Mouse (Mus musculus) liver, adult 2 months (tissue): ENCODE measurements at regions not wholly inside any gene's neighbourhood (a gene's known extent, or its start where the extent isn't known, plus 50 kb on each side); places are given as distances from the start of the nearest gene placed in this dataset.

Source experiments
- DNase-seq: peaks from one replicate; pipeline ENCODE4 v3.0.0-alpha.2; 2011; ENCODE audit warnings: low read depth, low spot score; ENCODE audit errors: extremely low read depth
- H3K27ac ChIP-seq: fragments of 200-500 bp; replicated peaks from 2 replicates; pipeline ENCODE4 v1.5.1; 2012; ENCODE audit warnings: low read depth, mild to moderate bottlenecking, control low read depth, inconsistent platforms, low read length; ENCODE audit not compliant: insufficient read depth
- H3K27me3 ChIP-seq: fragments of 200-500 bp; 2 replicates; pipeline ENCODE4 v1.6.1; 2012; ENCODE audit warnings: mild to moderate bottlenecking, moderate library complexity, low read length, inconsistent platforms; ENCODE audit not compliant: control insufficient read depth, insufficient read depth
- H3K36me3 ChIP-seq: fragments of 200-500 bp; 2 replicates; pipeline ENCODE4 v1.6.1; 2012; ENCODE audit warnings: low read length, inconsistent platforms; ENCODE audit not compliant: control insufficient read depth, insufficient read depth
- H3K4me1 ChIP-seq: fragments of 200-500 bp; 2 replicates; pipeline ENCODE4 v1.6.1; 2011; ENCODE audit warnings: low read length; ENCODE audit not compliant: control insufficient read depth, insufficient read depth
- H3K4me3 ChIP-seq: fragments of 200-500 bp; 2 replicates; pipeline ENCODE4 v1.5.1; 2011; ENCODE audit warnings: low read depth, mild to moderate bottlenecking, control low read depth, low read length, moderate library complexity; ENCODE audit not compliant: insufficient read depth
- H3K79me2 ChIP-seq: fragments of 200-500 bp; 2 replicates; pipeline ENCODE4 v1.6.1; 2012; ENCODE audit warnings: inconsistent platforms, mild to moderate bottlenecking, low read length, moderate library complexity; ENCODE audit not compliant: control insufficient read depth, insufficient read depth
- H3K9ac ChIP-seq: fragments of 200-500 bp; 2 replicates; pipeline ENCODE4 v1.6.1; 2012; ENCODE audit warnings: low read depth, mild to moderate bottlenecking, control low read depth, inconsistent platforms, low read length
- CTCF ChIP-seq: fragments of 200-500 bp; IDR thresholded peaks from 2 replicates; pipeline ENCODE4 v1.5.1; 2011; ENCODE audit warnings: low read depth, low read length, control low read depth
- POLR2A ChIP-seq: fragments of 200-500 bp; IDR thresholded peaks from 2 replicates; pipeline ENCODE4 v1.6.1; 2011; ENCODE audit warnings: low read length, control low read depth; ENCODE audit not compliant: insufficient read depth; ENCODE audit errors: extremely low read depth
- WGBS: fragments of 180-500 bp; shearing (Covaris S2); methylation state at CpG from one replicate; pipeline ENCODE4 v1.1.7; 2018; 5-methylcytosine and 5-hydroxymethylcytosine counted together

DNA sequence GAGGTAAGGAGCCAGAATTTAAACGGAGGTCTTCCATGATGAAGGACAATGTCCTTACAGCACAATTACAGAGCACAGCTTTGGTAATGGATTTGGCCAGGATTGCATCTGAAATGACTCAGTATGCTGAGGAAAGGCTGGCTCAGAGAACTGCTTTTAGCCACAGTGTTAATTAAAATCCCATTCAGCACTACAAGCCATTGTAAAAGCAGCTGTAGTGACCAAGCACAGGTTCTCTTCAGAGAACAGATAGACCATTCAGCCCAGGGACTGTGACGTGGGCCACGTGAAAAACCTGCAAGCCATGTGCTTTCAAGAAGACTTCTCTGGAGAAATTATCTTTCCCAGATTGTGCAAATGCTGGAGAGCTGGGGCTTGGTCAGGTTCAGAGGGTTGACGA, 979.7 kb downstream of the Slc22a22 start:
- 74% methylated on average over 4 of the region's 4 CpGs for WGBS
- H3K27me3 ChIP-seq, result no peaks in the 10 kb centered on the region
- TF ChIP-seq POLR2A, result no peak
- TF ChIP-seq CTCF, result no peak
- H3K9ac ChIP-seq, result no peak overlapping the region
- H3K4me1 ChIP-seq, result no peaks in the 10 kb centered on the region
- no peaks in the 10 kb centered on the region for H3K36me3 ChIP-seq
- DNase-seq, result no peak
- no peak overlapping the region for H3K4me3 ChIP-seq
- H3K79me2 ChIP-seq, result no peaks in the 10 kb centered on the region
- no peak overlapping the region for H3K27ac ChIP-seq

DNA sequence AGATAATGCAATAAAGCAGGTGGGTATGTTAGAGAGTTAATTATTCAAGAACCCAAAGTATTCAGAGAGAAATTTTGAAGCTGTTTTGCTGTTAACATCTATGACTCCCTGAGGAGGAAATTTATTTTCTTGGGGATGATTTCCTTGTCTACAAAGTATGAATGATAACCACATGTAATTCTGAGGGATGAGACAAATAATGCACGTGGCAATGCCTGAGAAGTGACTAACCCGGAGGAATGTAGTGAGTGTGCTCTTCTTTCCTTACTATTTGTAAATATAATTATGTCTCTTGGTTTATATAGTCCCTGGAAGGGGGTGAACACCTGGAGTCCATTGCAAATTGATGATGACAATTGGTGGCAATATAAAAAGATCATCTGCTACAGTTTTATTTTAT, 981.1 kb downstream of the Slc22a22 start:
- DNase-seq, result no peak
- no peak for TF ChIP-seq POLR2A
- TF ChIP-seq CTCF, result no peak
- Histone ChIP-seq H3K36me3 (no peaks in the 10 kb centered on the region), H3K27me3 (no peaks in the 10 kb centered on the region), H3K4me1 (no peaks in the 10 kb centered on the region), H3K79me2 (no peaks in the 10 kb centered on the region), H3K9ac (no peak overlapping the region), H3K4me3 (no peak overlapping the region), H3K27ac (no peak overlapping the region)
- WGBS, result 69% methylated on average over 2 of the region's 2 CpGs

DNA sequence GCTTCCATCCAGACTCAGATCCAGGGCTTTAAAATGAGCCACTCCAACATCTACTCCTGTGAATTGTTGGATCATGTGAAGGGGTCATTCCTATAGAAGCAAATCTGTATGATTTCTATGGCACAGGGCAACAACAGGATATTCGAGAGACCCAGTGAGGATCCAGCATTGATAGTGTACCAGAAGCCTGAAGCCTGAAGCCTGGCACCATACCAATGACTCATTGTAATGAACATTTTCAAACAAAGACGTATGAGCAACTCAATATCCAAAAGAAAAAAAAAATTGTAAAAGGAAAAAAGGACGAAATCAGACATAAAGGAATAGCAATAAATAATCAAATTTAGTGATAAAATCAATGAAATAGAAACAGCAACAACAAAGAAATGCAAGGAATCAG, 991.5 kb downstream of the Slc22a22 start:
- Histone ChIP-seq H3K36me3 (no peaks in the 10 kb centered on the region), H3K27ac (no peak overlapping the region), H3K4me3 (no peak overlapping the region), H3K27me3 (no peaks in the 10 kb centered on the region), H3K9ac (no peak overlapping the region), H3K79me2 (no peaks in the 10 kb centered on the region), H3K4me1 (no peaks in the 10 kb centered on the region)
- WGBS, result 65% methylated on average over 3 of the region's 3 CpGs
- no peak for DNase-seq
- TF ChIP-seq CTCF (no peak), POLR2A (no peak)

DNA sequence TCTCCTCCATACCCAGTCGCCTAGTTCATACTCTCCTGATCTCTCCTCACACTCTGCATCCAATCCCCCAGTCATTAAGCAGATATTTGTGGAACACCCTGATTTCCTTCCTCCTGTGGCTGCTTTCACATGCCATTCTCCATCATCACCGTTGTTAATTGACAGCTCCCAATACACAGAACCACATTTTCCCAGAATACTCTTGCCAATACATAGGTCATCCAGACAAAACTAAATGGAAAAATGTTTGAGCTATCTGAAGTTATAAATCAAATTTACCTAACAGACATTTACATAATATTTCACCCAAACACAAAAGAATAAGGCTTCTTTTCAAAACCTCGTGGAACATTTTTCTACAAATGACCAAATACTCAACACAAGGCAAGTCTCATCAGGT, 992.7 kb downstream of the Slc22a22 start:
- Histone ChIP-seq H3K27ac (no peak overlapping the region), H3K36me3 (no peaks in the 10 kb centered on the region), H3K79me2 (no peaks in the 10 kb centered on the region), H3K4me1 (no peaks in the 10 kb centered on the region), H3K9ac (no peak overlapping the region), H3K27me3 (no peaks in the 10 kb centered on the region), H3K4me3 (no peak overlapping the region)
- no peak for DNase-seq
- TF ChIP-seq POLR2A (no peak), CTCF (no peak)
- WGBS, result 82% methylated on average over 3 of the region's 3 CpGs

DNA sequence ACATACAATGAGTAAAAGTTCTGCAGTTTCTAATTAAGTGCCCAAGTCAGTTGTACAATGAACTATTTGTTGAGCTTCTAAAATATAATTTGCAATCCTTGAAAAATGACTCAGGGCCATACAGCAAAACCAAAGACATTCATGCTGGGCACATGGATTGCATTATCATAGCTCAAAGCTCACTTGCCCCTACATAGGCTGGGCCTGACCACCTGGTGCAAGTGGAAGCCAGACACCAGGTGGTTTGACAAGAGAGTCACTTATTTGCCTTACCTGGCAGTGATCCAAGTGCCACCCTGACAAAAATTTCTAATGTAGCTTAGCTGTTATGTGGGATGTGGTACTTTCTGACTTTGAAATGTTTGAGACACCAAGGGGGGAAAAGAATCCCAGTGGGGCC, 997.7 kb downstream of the Slc22a22 start:
- TF ChIP-seq POLR2A (no peak), CTCF (no peak)
- no peaks in the 10 kb centered on the region for H3K79me2 ChIP-seq
- H3K4me1 ChIP-seq, result no peaks in the 10 kb centered on the region
- no peaks in the 10 kb centered on the region for H3K36me3 ChIP-seq
- no peak overlapping the region for H3K9ac ChIP-seq
- no peak for DNase-seq
- no peak overlapping the region for H3K27ac ChIP-seq
- H3K27me3 ChIP-seq, result no peaks in the 10 kb centered on the region
- no peak overlapping the region for H3K4me3 ChIP-seq

DNA sequence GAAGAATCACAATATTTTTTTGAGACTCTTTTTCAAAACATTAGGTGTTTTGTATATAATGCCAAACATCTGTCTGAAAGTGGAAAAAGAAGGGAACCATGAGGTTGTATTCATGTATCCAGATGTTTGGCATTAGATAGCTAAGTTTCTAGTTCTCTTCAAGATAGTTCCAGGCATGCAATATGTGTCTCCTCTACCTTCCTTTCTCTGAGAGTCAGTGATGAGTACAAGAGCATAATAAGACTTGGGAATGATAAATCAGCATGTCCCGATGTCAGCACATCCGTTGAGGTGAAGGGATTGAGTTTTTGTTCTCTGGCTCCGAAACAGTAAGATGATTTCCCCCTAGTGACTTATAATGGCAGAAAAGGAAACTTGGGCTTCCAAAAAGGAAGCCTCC, 998.4 kb downstream of the Slc22a22 start:
- Histone ChIP-seq H3K9ac (no peak overlapping the region), H3K79me2 (no peaks in the 10 kb centered on the region), H3K4me1 (no peaks in the 10 kb centered on the region), H3K4me3 (no peak overlapping the region), H3K27me3 (no peaks in the 10 kb centered on the region), H3K36me3 (no peaks in the 10 kb centered on the region), H3K27ac (no peak overlapping the region)
- DNase-seq, result no peak
- TF ChIP-seq POLR2A (no peak), CTCF (no peak)
- 70% methylated on average over 3 of the region's 3 CpGs for WGBS
